Comparison of ENCODE assay signal across 16 mouse cellular contexts in genomic region chr1:59589271-59589670, GRCm38 (mm10).
"Had no signal": no experiment of that assay in that cellular context is flagged by ENCODE, and none has a peak within 500 bp of the region (broad histone marks: within the 10 kb centered on the region; RNA-seq: fewer than 3 reads in every experiment).

No protein-coding gene starts in this region.

- H3K9ac ChIP-seq: neural tube, embryonic 13.5 days; neural tube, embryonic 15.5 days; stomach, embryonic 15.5 days had no signal

- H3K27ac ChIP-seq: neural tube, embryonic 13.5 days; neural tube, embryonic 15.5 days; stomach, embryonic 15.5 days; stomach, postnatal 0 days had no signal

- H3K4me2 ChIP-seq: neural tube, embryonic 13.5 days; neural tube, embryonic 15.5 days; stomach, embryonic 15.5 days had no signal

- H3K9me3 ChIP-seq: neural tube, embryonic 13.5 days; neural tube, embryonic 15.5 days; stomach, embryonic 15.5 days had no signal

- H3K4me3 ChIP-seq: neural tube, embryonic 13.5 days; neural tube, embryonic 15.5 days; stomach, embryonic 15.5 days had no signal

- H3K36me3 ChIP-seq: neural tube, embryonic 13.5 days; neural tube, embryonic 15.5 days; stomach, embryonic 15.5 days had no signal

- DNase-seq: retina, postnatal 1 day; right cerebral cortex, adult 18-20 months; right cerebral cortex, postnatal 14 days; right cerebral cortex, postnatal 25 days; right cerebral cortex, postnatal 4 days; spleen, adult 18-20 months; thymus, adult 18-20 months; thymus, adult 2 months; thymus, postnatal 14 days; thymus, postnatal 25 days; thymus, postnatal 36 days; thymus, postnatal 4 days had no signal
